Mouse (Mus musculus) erythroblast, embryonic 14.5 days (primary cell): ENCODE results near the gene Spef1. TPM values are rescaled to one million over a fixed set of nuclear protein-coding genes. Genes with fewer than 3 reads are reported as not detected.

Source experiments
- H3K27me3 ChIP-seq: 2 replicates; pipeline ENCODE4 v1.6.1; 2012; ENCODE audit warnings: inconsistent platforms; ENCODE audit not compliant: control insufficient read depth
- H3K36me3 ChIP-seq: 2 replicates; pipeline ENCODE4 v1.6.1; 2012; ENCODE audit warnings: mild to moderate bottlenecking, inconsistent platforms; ENCODE audit not compliant: control insufficient read depth
- H3K4me1 ChIP-seq: 2 replicates; pipeline ENCODE4 v1.6.1; 2012; ENCODE audit warnings: inconsistent platforms; ENCODE audit not compliant: control insufficient read depth
- H3K4me3 ChIP-seq: replicated peaks from 2 replicates; pipeline ENCODE3; 2012; ENCODE audit warnings: moderate library complexity, mild to moderate bottlenecking, inconsistent platforms
- H3K9me3 ChIP-seq: 2 replicates; pipeline ENCODE4 v1.6.1; 2012; ENCODE audit warnings: low read length, inconsistent platforms, mixed read lengths; ENCODE audit not compliant: control insufficient read depth
- GATA1 ChIP-seq: IDR thresholded peaks from 2 replicates; pipeline ENCODE4 v1.6.1; 2012; ENCODE audit warnings: low read length, inconsistent platforms, mixed read lengths
- TAL1 ChIP-seq: IDR thresholded peaks from 3 replicates; pipeline ENCODE4 v1.6.1; 2012; ENCODE audit warnings: low read length, inconsistent platforms, mixed read lengths
- polyA plus RNA-seq: library from polyadenylated mRNA; stranded (reverse); fragments of >175 nt; gene quantifications from 2 replicates; pipeline ENCODE4 v1.2.3, GENCODE M21; 2012

The Spef1 gene
- polyA plus RNA-seq, 1 experiment, result 2.1 TPM

DNA sequence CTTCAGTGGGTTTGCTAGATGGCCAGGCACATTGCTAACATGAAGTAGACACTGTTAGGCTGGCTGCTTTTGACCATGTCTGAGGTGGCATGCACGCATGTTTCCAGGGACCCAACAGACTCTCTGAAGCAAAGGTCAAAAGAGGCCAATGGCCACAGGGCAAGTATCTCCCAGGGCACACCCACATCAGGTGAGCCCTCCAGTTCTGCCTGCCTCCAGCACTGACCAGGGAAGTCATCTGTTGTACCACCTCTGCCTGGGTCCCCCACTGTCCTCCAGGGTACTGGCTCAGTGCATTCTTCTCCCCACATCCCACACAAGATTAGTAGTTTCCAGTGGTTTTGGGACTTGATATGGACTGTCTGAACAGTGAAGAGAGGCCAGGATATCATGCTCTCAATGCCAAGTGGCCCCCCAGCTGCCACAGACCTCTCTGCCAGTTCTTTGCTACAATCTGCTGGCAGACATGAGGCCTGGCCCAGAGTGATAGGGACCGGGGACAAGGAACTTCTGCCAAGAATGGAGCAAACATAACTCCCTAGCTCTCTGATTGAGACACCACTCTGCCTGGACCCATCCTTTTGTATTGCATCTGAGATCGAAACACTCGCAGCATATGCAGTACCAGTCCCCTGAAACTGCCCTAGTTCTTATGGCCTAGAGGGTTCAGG is 22.2 kb upstream of the Spef1 start:
- Histone ChIP-seq H3K36me3 (peaks cover 41% of the 10 kb centered on the region), H3K27me3 (no peaks in the 10 kb centered on the region), H3K9me3 (no peaks in the 10 kb centered on the region), H3K4me3 (peak overlapping the region; percentile 80), H3K4me1 (peaks cover 95% of the 10 kb centered on the region)
- TF ChIP-seq TAL1, result peak; percentile 54
- TF ChIP-seq GATA1, result no peak

DNA sequence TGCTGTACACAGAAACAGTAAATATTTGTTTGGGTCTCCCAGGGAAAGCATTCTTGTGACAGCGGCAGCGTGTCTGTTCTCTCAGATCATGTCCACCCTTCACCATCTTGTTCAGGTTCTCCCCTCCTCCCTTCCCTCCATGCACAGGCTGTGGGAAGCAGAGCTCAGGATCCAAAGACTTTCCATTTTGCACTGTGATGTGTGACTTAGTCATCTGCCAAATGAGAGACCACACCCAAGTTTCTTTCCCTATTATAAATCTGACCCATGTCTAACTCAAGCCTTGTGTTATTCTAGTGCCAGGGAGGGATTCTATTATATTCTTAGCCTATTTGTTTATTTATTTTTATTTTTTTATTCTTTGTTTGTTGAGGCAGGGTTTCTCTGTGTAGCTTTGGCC is 21.3 kb upstream of the Spef1 start:
- Histone ChIP-seq H3K4me1 (peaks cover 95% of the 10 kb centered on the region), H3K27me3 (no peaks in the 10 kb centered on the region), H3K4me3 (no peak overlapping the region), H3K9me3 (no peaks in the 10 kb centered on the region), H3K36me3 (peaks cover 41% of the 10 kb centered on the region)
- TF ChIP-seq GATA1 (no peak), TAL1 (no peak)

GRCm38 (mm10) chr2:131206778-131207177 is 19.7 kb upstream of the Spef1 start, which contains the start of gene Ap5s1:
Gene Ap5s1 (plus strand): TSS chr2:131207078.
- peak within 1 kb of the TSS; percentile 25 for H3K4me3 ChIP-seq
- H3K4me1 ChIP-seq, result peaks cover 94% of the 10 kb centered on the region
- no peaks in the 10 kb centered on the region for H3K9me3 ChIP-seq
- no peaks in the 10 kb centered on the region for H3K27me3 ChIP-seq
- H3K36me3 ChIP-seq, result peaks cover 41% of the 10 kb centered on the region
- no peak for TF ChIP-seq TAL1
- no peak for TF ChIP-seq GATA1

DNA sequence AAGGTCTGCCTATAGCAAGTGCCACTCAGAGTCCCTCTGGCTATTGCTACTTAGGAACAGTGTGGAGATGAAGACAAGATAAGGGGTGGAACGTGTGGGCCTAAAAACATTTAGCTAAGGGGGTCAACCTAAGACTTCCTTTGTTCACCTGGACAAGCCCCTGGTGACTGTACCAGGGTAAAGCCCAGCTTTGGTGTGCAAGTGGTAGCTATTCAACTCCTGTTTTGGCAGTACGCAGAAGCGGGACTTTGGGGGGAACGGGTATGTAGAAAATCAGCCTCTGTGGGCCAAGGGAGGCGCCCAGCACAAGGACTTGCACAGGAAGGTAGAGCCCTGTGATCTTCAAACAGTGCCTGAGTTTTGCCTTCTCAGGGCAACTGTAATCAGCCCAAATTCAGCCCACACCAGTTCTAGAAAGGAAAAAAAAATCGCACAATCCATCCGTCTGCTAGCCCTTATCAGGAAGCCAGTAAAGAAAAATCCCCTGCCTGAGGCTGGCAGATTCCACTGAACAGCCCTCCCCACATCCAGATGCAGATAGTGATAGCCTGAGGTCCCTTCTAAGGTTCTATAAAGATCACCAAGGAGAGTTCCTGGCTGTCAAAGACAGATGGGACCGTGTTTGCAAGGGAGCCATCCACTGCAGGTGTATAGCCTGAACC is 18.6 kb upstream of the Spef1 start:
- H3K36me3 ChIP-seq, result peaks cover 47% of the 10 kb centered on the region
- H3K4me1 ChIP-seq, result peaks cover 93% of the 10 kb centered on the region
- H3K9me3 ChIP-seq, result no peaks in the 10 kb centered on the region
- peak; percentile 96 for TF ChIP-seq GATA1
- TF ChIP-seq TAL1, result peak; percentile 96
- H3K27me3 ChIP-seq, result no peaks in the 10 kb centered on the region
- H3K4me3 ChIP-seq, result peak overlapping the region; percentile 25

DNA sequence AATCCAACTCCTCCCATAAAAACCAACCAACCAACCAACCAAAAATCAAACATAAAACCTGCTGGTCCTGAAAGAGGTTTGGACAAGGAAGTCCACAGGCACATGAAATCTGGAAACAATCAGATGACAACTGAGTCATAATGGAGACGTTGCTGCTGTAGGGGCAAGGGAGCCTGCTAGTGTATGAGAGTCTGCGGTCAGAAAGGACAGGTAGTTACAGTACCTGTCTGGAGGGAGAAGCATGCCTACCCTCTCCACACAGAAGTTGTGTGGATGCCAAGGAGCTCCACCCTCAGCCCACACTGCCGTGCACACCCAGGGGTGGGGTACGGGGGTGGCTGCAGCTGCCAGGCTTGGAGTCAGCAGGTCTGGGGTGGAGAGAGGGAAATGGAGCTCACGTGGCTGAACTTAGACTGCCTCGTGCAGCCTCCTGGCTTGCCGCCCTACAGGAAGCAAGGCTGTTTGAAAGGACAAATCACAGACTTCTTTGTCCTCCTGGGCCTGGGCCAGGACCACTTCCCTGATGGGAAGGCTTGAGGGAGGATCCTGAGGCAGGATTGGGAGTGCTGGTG is 17.4 kb upstream of the Spef1 start:
- TF ChIP-seq GATA1 (no peak), TAL1 (no peak)
- H3K4me3 ChIP-seq, result peak overlapping the region; percentile 25
- H3K9me3 ChIP-seq, result no peaks in the 10 kb centered on the region; the same call in 1 of the 2 replicates
- H3K4me1 ChIP-seq, result peaks cover 90% of the 10 kb centered on the region
- peaks cover 58% of the 10 kb centered on the region for H3K36me3 ChIP-seq
- no peaks in the 10 kb centered on the region for H3K27me3 ChIP-seq

GRCm38 (mm10) chr2:131203816-131204409 is 16.8 kb upstream of the Spef1 start:
- peaks cover 64% of the 10 kb centered on the region for H3K36me3 ChIP-seq
- H3K9me3 ChIP-seq, result no peaks in the 10 kb centered on the region; the same call in 1 of the 2 replicates
- H3K4me1 ChIP-seq, result peaks cover 89% of the 10 kb centered on the region
- no peak overlapping the region for H3K4me3 ChIP-seq
- no peak for TF ChIP-seq TAL1
- no peak for TF ChIP-seq GATA1
- no peaks in the 10 kb centered on the region for H3K27me3 ChIP-seq

- H3K27me3 ChIP-seq, result no peaks in the 10 kb centered on the region; the same call in 1 of the 2 replicates
- H3K4me1 ChIP-seq, result peaks cover 87% of the 10 kb centered on the region
- H3K9me3 ChIP-seq, result no peaks in the 10 kb centered on the region; the same call in 1 of the 2 replicates
- TF ChIP-seq TAL1 (no peak), GATA1 (no peak)
- H3K36me3 ChIP-seq, result peaks cover 88% of the 10 kb centered on the region
- H3K4me3 ChIP-seq, result no peak overlapping the region
These were observed 14.2 kb upstream of the Spef1 start for GRCm38 (mm10) chr2:131201262-131201661.

GRCm38 (mm10) chr2:131200710-131201109 is 13.6 kb upstream of the Spef1 start:
- TF ChIP-seq TAL1 (no peak), GATA1 (no peak)
- Histone ChIP-seq H3K27me3 (no peaks in the 10 kb centered on the region; the same call in 1 of the 2 replicates), H3K36me3 (peaks cover 91% of the 10 kb centered on the region), H3K9me3 (no peaks in the 10 kb centered on the region; the same call in 1 of the 2 replicates), H3K4me3 (no peak overlapping the region), H3K4me1 (peaks cover 83% of the 10 kb centered on the region)
